13 mouse cellular contexts compared by ENCODE assay signal in genomic region chr15:12040407-12040710, GRCm38 (mm10). TPM values are rescaled to one million over a fixed set of nuclear protein-coding genes. Genes with fewer than 3 reads are reported as not detected.
DNase-seq lines count a peak whose midpoint lies in the region; ATAC-seq and TF ChIP-seq lines count a peak whose summit lies in the region.
"Had no signal": no experiment of that assay in that cellular context is flagged by ENCODE, and none has a peak within 500 bp of the region (broad histone marks: within the 10 kb centered on the region; RNA-seq: fewer than 3 reads in every experiment).

No protein-coding gene starts in this region.

- intact Hi-C loops in heart, postnatal 36 days (cut with DNase I): no loop called here
- intact Hi-C loops in left cerebral cortex, postnatal 4 days (cut with DNase I): no loop called here

- no peaks in the 10 kb centered on the region for H3K9me3 ChIP-seq in heart, postnatal 0 days (replicated peaks; ENCODE audit: control insufficient read depth, low read length)
- H3K9me3 ChIP-seq in embryonic facial prominence, embryonic 14.5 days (ENCODE audit: control insufficient read depth, low read length): no peaks in the 10 kb centered on the region
- H3K9me3 ChIP-seq in hindbrain, postnatal 0 days (ENCODE audit: low read length): no peaks in the 10 kb centered on the region
- H3K9me3 ChIP-seq: limb, embryonic 12.5 days had no signal

- 6% methylated on average over 5 of the region's 5 CpGs for WGBS in heart, postnatal 0 days
- 43% methylated on average over 5 of the region's 5 CpGs for WGBS in embryonic facial prominence, embryonic 14.5 days
- 51% methylated on average over 5 of the region's 5 CpGs for WGBS in hindbrain, postnatal 0 days

- no peak for ATAC-seq in heart, postnatal 0 days (ENCODE audit: insufficient read depth, low read depth)
- peak; percentile 67 for ATAC-seq in embryonic facial prominence, embryonic 14.5 days (ENCODE audit: low read depth)
- peak; percentile 33 for ATAC-seq in hindbrain, postnatal 0 days

- H3K4me3 ChIP-seq in heart, postnatal 0 days (ENCODE audit: low read depth, low read length): no peak overlapping the region
- H3K4me3 ChIP-seq in embryonic facial prominence, embryonic 14.5 days (ENCODE audit: low read depth, low read length): no peak overlapping the region
- no peak overlapping the region for H3K4me3 ChIP-seq in hindbrain, postnatal 0 days (ENCODE audit: low read length)
- H3K4me3 ChIP-seq: limb, embryonic 12.5 days had no signal

- H3K27me3 ChIP-seq in heart, postnatal 0 days (ENCODE audit: control insufficient read depth, insufficient read depth, low read length): no peaks in the 10 kb centered on the region
- no peaks in the 10 kb centered on the region for H3K27me3 ChIP-seq in embryonic facial prominence, embryonic 14.5 days (replicated peaks; ENCODE audit: control insufficient read depth, insufficient read depth, low read length)
- no peaks in the 10 kb centered on the region for H3K27me3 ChIP-seq in hindbrain, postnatal 0 days (ENCODE audit: insufficient read depth, low read length)
- H3K27me3 ChIP-seq: limb, embryonic 12.5 days had no signal

- DNase-seq in heart, postnatal 0 days (ENCODE audit: low spot score): peak; percentile 18
- DNase-seq in heart, postnatal 36 days: no peak
- DNase-seq in brain, adult 2 months (ENCODE audit: low read depth, low spot score): peak; percentile 48
- DNase-seq in embryonic facial prominence, embryonic 14.5 days (ENCODE audit: low spot score): peak; percentile 65
- peak; percentile 25 for DNase-seq in hindbrain, postnatal 0 days (ENCODE audit: low spot score)
- DNase-seq in thymus, adult 18-20 months: no peak
- DNase-seq in left cerebral cortex, postnatal 4 days: no peak
- no peak for DNase-seq in layer of hippocampus, adult 9-10 months (ENCODE audit: low spot score)
- DNase-seq: adrenal gland, adult 8-10 months; kidney, postnatal 14 days; layer of hippocampus, postnatal 36 days; lung, adult 2 months had no signal

- no peak for TF ChIP-seq CTCF in heart, postnatal 0 days (IDR thresholded peaks at IDR 0.05; ENCODE audit: low read depth)
- TF ChIP-seq CTCF in hindbrain, postnatal 0 days (IDR thresholded peaks at IDR 0.05; ENCODE audit: low read depth): no peak

- no peak for TF ChIP-seq EP300 in heart, postnatal 0 days (IDR thresholded peaks at IDR 0.05; ENCODE audit: low read depth)

- H3K36me3 ChIP-seq in heart, postnatal 0 days (replicated peaks; ENCODE audit: control insufficient read depth, insufficient read depth, low read length): no peaks in the 10 kb centered on the region
- no peaks in the 10 kb centered on the region for H3K36me3 ChIP-seq in embryonic facial prominence, embryonic 14.5 days (ENCODE audit: control insufficient read depth, insufficient read depth, low read length)
- no peaks in the 10 kb centered on the region for H3K36me3 ChIP-seq in hindbrain, postnatal 0 days (ENCODE audit: insufficient read depth, low read length)
- H3K36me3 ChIP-seq: limb, embryonic 12.5 days had no signal

- H3K9ac ChIP-seq in heart, postnatal 0 days (replicated peaks; ENCODE audit: low read depth, low read length): no peak overlapping the region
- H3K9ac ChIP-seq in embryonic facial prominence, embryonic 14.5 days (ENCODE audit: low read depth, low read length): no peak overlapping the region
- no peak overlapping the region for H3K9ac ChIP-seq in hindbrain, postnatal 0 days (replicated peaks; ENCODE audit: low read length)
- H3K9ac ChIP-seq: limb, embryonic 12.5 days had no signal

- no peak overlapping the region for H3K27ac ChIP-seq in heart, postnatal 0 days (ENCODE audit: low read depth)
- H3K27ac ChIP-seq in embryonic facial prominence, embryonic 14.5 days (replicated peaks; ENCODE audit: low read depth, low read length): peak overlapping the region; percentile 54; the same call in 1 of the 2 replicates
- H3K27ac ChIP-seq in hindbrain, postnatal 0 days: peak overlapping the region; percentile 51; the same call in 1 of the 2 replicates
- H3K27ac ChIP-seq: limb, embryonic 12.5 days had no signal

- H3K4me2 ChIP-seq in heart, postnatal 0 days (ENCODE audit: low read depth, low read length): no peak overlapping the region
- H3K4me2 ChIP-seq in embryonic facial prominence, embryonic 14.5 days (ENCODE audit: low read depth, low read length): no peak overlapping the region
- no peak overlapping the region for H3K4me2 ChIP-seq in hindbrain, postnatal 0 days (ENCODE audit: low read depth, low read length)
- H3K4me2 ChIP-seq: limb, embryonic 12.5 days had no signal

- 0 out of 2 replicates have a peak, but pooled peaks cover 7% of the 10 kb centered on the region for H3K4me1 ChIP-seq in heart, postnatal 0 days (ENCODE audit: control insufficient read depth, insufficient read depth)
- H3K4me1 ChIP-seq in embryonic facial prominence, embryonic 14.5 days (ENCODE audit: control insufficient read depth, insufficient read depth, low read length): peaks cover 10% of the 10 kb centered on the region
- H3K4me1 ChIP-seq in hindbrain, postnatal 0 days (ENCODE audit: insufficient read depth, low read length): no peaks in the 10 kb centered on the region

RNA-seq across cellular contexts. Expression of gene Sub1, which starts 43.6 kb away (rescaled TPM):
- total RNA-seq in heart, postnatal 0 days (2014; rRNA removed; ENCODE audit: low replicate concordance): 46.1 and 77.8 TPM in 2 replicates
- polyA plus RNA-seq in heart, postnatal 0 days (2015; fragmentation: Nextera tagmentation; extraction: Ambion mirVana): 483 and 491 TPM in 2 replicates
- total RNA-seq in heart, postnatal 36 days (2021): 10 to 100 TPM; 84.5 to 93.1 TPM
- 668 and 685 TPM in 2 replicates for polyA plus RNA-seq in embryonic facial prominence, embryonic 14.5 days (2014; fragmentation: Nextera tagmentation; extraction: Ambion mirVana)
- 86.7 and 87.2 TPM in 2 replicates for total RNA-seq in hindbrain, postnatal 0 days (2014; rRNA removed)
- 585 and 630 TPM in 2 replicates for polyA plus RNA-seq in hindbrain, postnatal 0 days (2015; fragmentation: Nextera tagmentation; extraction: Ambion mirVana)
- total RNA-seq in left cerebral cortex, postnatal 4 days (2021): 100 to 1,000 TPM; 291 to 292 TPM

Comparison
In these comparisons a context has a peak if more than half of its experiments do, and no peak if none do; other contexts are left out.
1. DNase-seq: peak in heart, postnatal 0 days (single experiment), brain, adult 2 months (single experiment), embryonic facial prominence, embryonic 14.5 days (single experiment) and hindbrain, postnatal 0 days (single experiment); none in heart, postnatal 36 days (0 of 2), thymus, adult 18-20 months (0 of 2), left cerebral cortex, postnatal 4 days (single experiment) and layer of hippocampus, adult 9-10 months (single experiment).